Mouse (Mus musculus): ENCODE data around the gene Gpr135.

- TF ChIP-seq EP300 (optimal IDR thresholded peaks at IDR 0.05) (no peak), CTCF (IDR thresholded peaks at IDR 0.05; ENCODE audit: low read depth) (no peak)
These were observed 11.4 kb upstream of the Gpr135 start for GRCm38 (mm10) chr12:72082370-72082769.

Data from stomach, postnatal 0 days (tissue).